Mouse (Mus musculus): ENCODE measurements around the gene Iffo1. TPM values are rescaled to one million over a fixed set of nuclear protein-coding genes. Genes with fewer than 3 reads are reported as not detected.
A peak's percentile ranks its signal among the peaks of the same experiment; 100 is the strongest.

Gene Iffo1
- polyA plus RNA-seq, 1 experiment: 96.0 TPM

GRCm38 (mm10) chr6:125191332-125192015 lies 46.4 kb downstream of the Iffo1 start, which contains the start of the genes Ncapd2 and Mrpl51:
Gene Ncapd2 (minus strand): TSS chr6:125191701.
Gene Mrpl51 (plus strand): TSS chr6:125191801.
- DNase-seq: peak; percentile 97 to 98
- peaks cover 3% of the 10 kb centered on the region; the same call in 1 of the 2 replicates for H3K4me1 ChIP-seq (ENCODE audit: control insufficient read depth, insufficient read depth, low read length)
- H3K27me3 ChIP-seq (ENCODE audit: control insufficient read depth, insufficient read depth, low read length): no peaks in the 10 kb centered on the region
- H3K27ac ChIP-seq (ENCODE audit: insufficient read depth, low read length): peak within 1 kb of the TSS; percentile 92
- under 1% methylated on average over 54 of the region's 54 CpGs for WGBS
- peak within 1 kb of the TSS; percentile 93 for H3K4me3 ChIP-seq (replicated peaks; ENCODE audit: insufficient read depth, low read depth, low read length)
- peak; percentile 43; the same call in 1 of the 2 replicates for TF ChIP-seq POLR2A (IDR thresholded peaks at IDR 0.05; ENCODE audit: borderline replicate concordance, insufficient read depth, low read length)
- TF ChIP-seq CTCF (IDR thresholded peaks at IDR 0.05; ENCODE audit: borderline replicate concordance, insufficient read depth, low read depth, low read length): no peak

- Histone ChIP-seq H3K27ac (ENCODE audit: insufficient read depth, low read length) (peak overlapping the region; percentile 92), H3K4me3 (replicated peaks; ENCODE audit: insufficient read depth, low read depth, low read length) (peak overlapping the region; percentile 93), H3K4me1 (ENCODE audit: control insufficient read depth, insufficient read depth, low read length) (peaks cover 3% of the 10 kb centered on the region; the same call in 1 of the 2 replicates), H3K27me3 (ENCODE audit: control insufficient read depth, insufficient read depth, low read length) (no peaks in the 10 kb centered on the region)
- TF ChIP-seq POLR2A (IDR thresholded peaks at IDR 0.05; ENCODE audit: borderline replicate concordance, insufficient read depth, low read length) (no peak), CTCF (IDR thresholded peaks at IDR 0.05; ENCODE audit: borderline replicate concordance, insufficient read depth, low read depth, low read length) (no peak)
- under 1% methylated on average over 34 of the region's 34 CpGs for WGBS
- DNase-seq: peak; percentile 94 to 95
Measured at GRCm38 (mm10) chr6:125192016-125192714, 47.1 kb downstream of the Iffo1 start.

- no peak for DNase-seq
- H3K4me1 ChIP-seq (ENCODE audit: control insufficient read depth, insufficient read depth, low read length): peaks cover 3% of the 10 kb centered on the region; the same call in 1 of the 2 replicates
- no peaks in the 10 kb centered on the region for H3K27me3 ChIP-seq (ENCODE audit: control insufficient read depth, insufficient read depth, low read length)
- H3K27ac ChIP-seq (ENCODE audit: insufficient read depth, low read length): peak overlapping the region; percentile 92; the same call in 1 of the 2 replicates
- TF ChIP-seq POLR2A (IDR thresholded peaks at IDR 0.05; ENCODE audit: borderline replicate concordance, insufficient read depth, low read length) (no peak), CTCF (IDR thresholded peaks at IDR 0.05; ENCODE audit: borderline replicate concordance, insufficient read depth, low read depth, low read length) (no peak)
- 35% methylated on average over 5 of the region's 5 CpGs for WGBS
- H3K4me3 ChIP-seq (replicated peaks; ENCODE audit: insufficient read depth, low read depth, low read length): peak overlapping the region; percentile 93
Measured at GRCm38 (mm10) chr6:125192841-125193240, 47.8 kb downstream of the Iffo1 start.

- 77% methylated on average over 7 of the region's 7 CpGs for WGBS
Measured at GRCm38 (mm10) chr6:125193390-125193789, 48.3 kb downstream of the Iffo1 start.

GRCm38 (mm10) chr6:125195541-125196075 lies 50.6 kb downstream of the Iffo1 start:
- Histone ChIP-seq H3K4me1 (ENCODE audit: control insufficient read depth, insufficient read depth, low read length) (peaks cover 3% of the 10 kb centered on the region; the same call in 1 of the 2 replicates), H3K27ac (ENCODE audit: insufficient read depth, low read length) (0 out of 2 replicates have a peak overlapping the region, but pooled peaks have one; percentile 11), H3K4me3 (replicated peaks; ENCODE audit: insufficient read depth, low read depth, low read length) (no peak overlapping the region), H3K27me3 (ENCODE audit: control insufficient read depth, insufficient read depth, low read length) (no peaks in the 10 kb centered on the region)
- 17% methylated on average over 1 of the region's 1 CpGs for WGBS
- DNase-seq: no peak
- TF ChIP-seq CTCF (IDR thresholded peaks at IDR 0.05; ENCODE audit: borderline replicate concordance, insufficient read depth, low read depth, low read length) (no peak), POLR2A (IDR thresholded peaks at IDR 0.05; ENCODE audit: borderline replicate concordance, insufficient read depth, low read length) (no peak)

More at GRCm38 (mm10) chr6:125193390-125193789, 48.3 kb downstream of the Iffo1 start:
- no peak for DNase-seq
- TF ChIP-seq CTCF (IDR thresholded peaks at IDR 0.05; ENCODE audit: borderline replicate concordance, insufficient read depth, low read depth, low read length) (no peak), POLR2A (IDR thresholded peaks at IDR 0.05; ENCODE audit: borderline replicate concordance, insufficient read depth, low read length) (no peak)
- Histone ChIP-seq H3K4me3 (replicated peaks; ENCODE audit: insufficient read depth, low read depth, low read length) (no peak overlapping the region), H3K4me1 (ENCODE audit: control insufficient read depth, insufficient read depth, low read length) (peaks cover 3% of the 10 kb centered on the region; the same call in 1 of the 2 replicates), H3K27ac (ENCODE audit: insufficient read depth, low read length) (no peak overlapping the region), H3K27me3 (ENCODE audit: control insufficient read depth, insufficient read depth, low read length) (no peaks in the 10 kb centered on the region)

- no peak for DNase-seq
- Histone ChIP-seq H3K4me1 (ENCODE audit: control insufficient read depth, insufficient read depth, low read length) (peaks cover 3% of the 10 kb centered on the region; the same call in 1 of the 2 replicates), H3K27me3 (ENCODE audit: control insufficient read depth, insufficient read depth, low read length) (no peaks in the 10 kb centered on the region), H3K4me3 (replicated peaks; ENCODE audit: insufficient read depth, low read depth, low read length) (no peak overlapping the region), H3K27ac (ENCODE audit: insufficient read depth, low read length) (no peak overlapping the region)
- WGBS: 56% methylated on average over 3 of the region's 3 CpGs
- no peak for TF ChIP-seq POLR2A (IDR thresholded peaks at IDR 0.05; ENCODE audit: borderline replicate concordance, insufficient read depth, low read length)
- TF ChIP-seq CTCF (IDR thresholded peaks at IDR 0.05; ENCODE audit: borderline replicate concordance, insufficient read depth, low read depth, low read length): no peak
Measured at GRCm38 (mm10) chr6:125196301-125196700, 51.3 kb downstream of the Iffo1 start.

- H3K27ac ChIP-seq (ENCODE audit: insufficient read depth, low read length): no peak overlapping the region
- H3K4me1 ChIP-seq (ENCODE audit: control insufficient read depth, insufficient read depth, low read length): peaks cover 3% of the 10 kb centered on the region; the same call in 1 of the 2 replicates
- no peak for DNase-seq
- WGBS: 85% methylated on average over 5 of the region's 5 CpGs
- no peak overlapping the region for H3K4me3 ChIP-seq (replicated peaks; ENCODE audit: insufficient read depth, low read depth, low read length)
- TF ChIP-seq CTCF (IDR thresholded peaks at IDR 0.05; ENCODE audit: borderline replicate concordance, insufficient read depth, low read depth, low read length) (no peak), POLR2A (IDR thresholded peaks at IDR 0.05; ENCODE audit: borderline replicate concordance, insufficient read depth, low read length) (no peak)
- no peaks in the 10 kb centered on the region for H3K27me3 ChIP-seq (ENCODE audit: control insufficient read depth, insufficient read depth, low read length)
Measured at GRCm38 (mm10) chr6:125197166-125197565, 52.1 kb downstream of the Iffo1 start.

Data from cerebellum, adult 2 months (tissue).